Mouse (Mus musculus): ENCODE measurements at regions not wholly inside any gene's neighbourhood (a gene's known extent, or its start where the extent isn't known, plus 50 kb on each side); places are given as distances from the start of the nearest gene placed in this dataset.
"Not testable (repeated sequence)": the region's sequence is repeated elsewhere in the genome, so short reads cannot be mapped to it uniquely, and the experiment has no call there.

DNA sequence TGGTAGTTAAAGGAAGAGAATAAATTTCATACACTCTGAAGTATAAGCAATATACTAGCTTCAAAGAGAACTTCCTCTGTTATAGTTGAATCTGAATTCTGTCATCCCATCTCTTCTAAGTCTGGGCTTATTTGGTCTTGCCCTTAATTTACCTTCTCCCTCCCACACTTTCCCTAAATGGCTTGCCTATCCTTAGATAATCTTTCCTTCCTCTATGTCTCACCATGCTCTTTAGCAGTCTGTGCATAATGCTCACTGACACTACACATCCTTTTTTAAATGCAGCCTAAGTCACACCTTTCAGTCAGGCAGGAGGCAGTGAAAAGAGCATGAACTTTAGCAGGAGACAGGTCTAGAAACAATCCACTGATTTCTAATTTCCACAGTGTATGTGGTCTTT, 1585.5 kb downstream of the Kcnt2 start:
- TF ChIP-seq EP300 (IDR thresholded peaks at IDR 0.05; ENCODE audit: insufficient read depth, low read depth, low read length) (no peak), POLR2A (IDR thresholded peaks at IDR 0.05; ENCODE audit: insufficient read depth, low read depth, low read length) (no peak), CTCF (IDR thresholded peaks at IDR 0.05) (no peak)
- Histone ChIP-seq H3K79me2 (replicated peaks; ENCODE audit: control insufficient read depth, insufficient read depth, low read length) (no peaks in the 10 kb centered on the region), H3K9ac (ENCODE audit: low read depth, low read length) (no peak overlapping the region), H3K27me3 (ENCODE audit: control insufficient read depth, insufficient read depth, low read length) (no peaks in the 10 kb centered on the region), H3K27ac (no peak overlapping the region), H3K4me3 (no peak overlapping the region), H3K4me1 (ENCODE audit: control insufficient read depth, insufficient read depth, low read length) (no peaks in the 10 kb centered on the region), H3K36me3 (ENCODE audit: control insufficient read depth, insufficient read depth, low read length) (no peaks in the 10 kb centered on the region)
- intact Hi-C loops (cut with DNase I) = no loop called here
- DNase-seq = no peak

DNA sequence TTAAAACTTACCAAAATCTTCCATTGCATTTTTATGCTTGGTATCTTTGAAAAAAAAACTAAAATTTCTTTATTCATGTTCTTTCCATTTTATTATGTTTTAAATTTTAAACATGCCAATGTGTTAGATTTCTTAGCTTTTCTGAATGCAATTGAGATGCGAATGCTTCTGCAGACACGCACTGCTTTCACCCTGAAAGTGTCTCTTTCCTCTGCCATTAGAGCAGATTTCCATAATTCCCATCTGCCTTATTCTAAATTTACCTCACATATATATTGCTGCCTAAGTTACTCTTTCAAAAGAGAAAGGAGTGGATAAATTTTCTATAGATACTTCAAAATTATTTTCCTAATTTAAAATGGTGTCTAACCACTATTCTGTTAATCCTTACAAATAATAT, 1596.6 kb downstream of the Kcnt2 start:
- H3K4me3 ChIP-seq = no peak overlapping the region
- H3K9ac ChIP-seq (ENCODE audit: low read depth, low read length) = no peak overlapping the region
- 88% methylated on average over 2 of the region's 2 CpGs for WGBS
- intact Hi-C loops (cut with DNase I) = no loop called here
- H3K36me3 ChIP-seq (ENCODE audit: control insufficient read depth, insufficient read depth, low read length) = no peaks in the 10 kb centered on the region
- H3K27me3 ChIP-seq (ENCODE audit: control insufficient read depth, insufficient read depth, low read length) = no peaks in the 10 kb centered on the region
- H3K79me2 ChIP-seq (replicated peaks; ENCODE audit: control insufficient read depth, insufficient read depth, low read length) = no peaks in the 10 kb centered on the region
- DNase-seq = no peak
- no peak overlapping the region for H3K27ac ChIP-seq
- TF ChIP-seq POLR2A (IDR thresholded peaks at IDR 0.05; ENCODE audit: insufficient read depth, low read depth, low read length) = no peak
- no peak for TF ChIP-seq CTCF (IDR thresholded peaks at IDR 0.05)
- no peak for TF ChIP-seq EP300 (IDR thresholded peaks at IDR 0.05; ENCODE audit: insufficient read depth, low read depth, low read length)
- H3K4me1 ChIP-seq (ENCODE audit: control insufficient read depth, insufficient read depth, low read length) = no peaks in the 10 kb centered on the region

GRCm38 (mm10) chr1:141853841-141854240, 1607.9 kb downstream of the Kcnt2 start:
- WGBS = 39% methylated on average over 1 of the region's 1 CpGs
- H3K79me2 ChIP-seq (replicated peaks; ENCODE audit: control insufficient read depth, insufficient read depth, low read length); H3K4me1 ChIP-seq (ENCODE audit: control insufficient read depth, insufficient read depth, low read length); H3K27ac ChIP-seq; H3K36me3 ChIP-seq (ENCODE audit: control insufficient read depth, insufficient read depth, low read length); intact Hi-C loops (cut with DNase I); H3K9ac ChIP-seq (ENCODE audit: low read depth, low read length); DNase-seq; H3K4me3 ChIP-seq; H3K27me3 ChIP-seq (ENCODE audit: control insufficient read depth, insufficient read depth, low read length): not testable (repeated sequence)

DNA sequence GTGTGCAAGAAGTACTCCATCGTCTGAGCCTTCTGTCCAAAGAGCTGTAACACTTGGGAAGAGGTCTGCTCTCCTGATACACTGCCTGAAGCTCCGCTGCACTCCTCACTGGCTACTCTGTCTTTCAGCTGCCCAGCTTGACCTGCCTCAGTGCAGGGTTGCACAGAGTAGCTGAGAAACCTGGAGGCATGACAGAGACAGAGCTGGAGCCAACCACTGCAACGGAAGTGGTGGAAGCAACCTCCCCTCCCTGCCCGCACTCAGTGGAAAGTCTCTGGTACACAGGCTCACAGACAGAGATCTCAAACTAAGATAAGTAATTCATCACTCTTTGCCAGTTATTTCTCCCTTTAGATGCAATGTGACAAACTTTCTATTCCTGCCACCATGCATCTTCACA, 1638.4 kb downstream of the Kcnt2 start:
- Histone ChIP-seq H3K27ac (no peak overlapping the region), H3K36me3 (ENCODE audit: control insufficient read depth, insufficient read depth, low read length) (no peaks in the 10 kb centered on the region), H3K27me3 (ENCODE audit: control insufficient read depth, insufficient read depth, low read length) (no peaks in the 10 kb centered on the region), H3K4me1 (ENCODE audit: control insufficient read depth, insufficient read depth, low read length) (no peaks in the 10 kb centered on the region), H3K79me2 (replicated peaks; ENCODE audit: control insufficient read depth, insufficient read depth, low read length) (no peaks in the 10 kb centered on the region), H3K4me3 (no peak overlapping the region), H3K9ac (ENCODE audit: low read depth, low read length) (no peak overlapping the region)
- WGBS = 66% methylated on average over 4 of the region's 4 CpGs
- intact Hi-C loops (cut with DNase I) = no loop called here
- TF ChIP-seq CTCF (IDR thresholded peaks at IDR 0.05) = no peak
- TF ChIP-seq EP300 (IDR thresholded peaks at IDR 0.05; ENCODE audit: insufficient read depth, low read depth, low read length) = no peak
- no peak for TF ChIP-seq POLR2A (IDR thresholded peaks at IDR 0.05; ENCODE audit: insufficient read depth, low read depth, low read length)
- DNase-seq = no peak

DNA sequence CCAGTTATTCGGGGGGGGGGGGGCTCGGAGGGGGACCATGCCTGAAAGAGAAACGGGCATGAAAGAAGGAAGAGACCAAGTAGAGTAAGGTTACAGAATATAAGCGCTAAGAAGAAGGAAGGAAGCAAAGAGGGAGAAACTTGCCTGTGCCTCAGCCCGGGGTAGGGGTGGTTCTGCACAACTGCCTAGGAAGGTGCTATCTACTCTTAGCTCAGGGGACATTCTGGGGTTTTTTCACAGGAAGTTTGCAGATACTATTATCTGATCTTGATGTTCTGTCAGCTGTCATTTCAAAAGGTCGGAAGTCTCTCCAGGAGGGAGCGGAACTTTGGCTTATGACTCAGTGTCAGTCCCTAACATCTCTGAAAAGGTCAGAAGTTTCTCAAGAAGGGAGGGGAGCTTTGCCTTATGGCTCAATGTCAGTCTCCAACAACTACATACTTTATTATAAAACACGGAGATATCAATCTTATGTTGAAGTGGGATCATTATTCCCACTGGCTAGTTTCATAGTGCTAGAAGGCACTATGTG, 1652.0 kb downstream of the Kcnt2 start:
- DNase-seq = no peak
- no peaks in the 10 kb centered on the region for H3K4me1 ChIP-seq (ENCODE audit: control insufficient read depth, insufficient read depth, low read length)
- no peaks in the 10 kb centered on the region for H3K79me2 ChIP-seq (replicated peaks; ENCODE audit: control insufficient read depth, insufficient read depth, low read length)
- no peaks in the 10 kb centered on the region for H3K36me3 ChIP-seq (ENCODE audit: control insufficient read depth, insufficient read depth, low read length)
- H3K9ac ChIP-seq (ENCODE audit: low read depth, low read length) = no peak overlapping the region
- intact Hi-C loops (cut with DNase I) = no loop called here
- no peaks in the 10 kb centered on the region for H3K27me3 ChIP-seq (ENCODE audit: control insufficient read depth, insufficient read depth, low read length)
- no peak overlapping the region for H3K27ac ChIP-seq
- 62% methylated on average over 8 of the region's 8 CpGs for WGBS
- TF ChIP-seq POLR2A (IDR thresholded peaks at IDR 0.05; ENCODE audit: insufficient read depth, low read depth, low read length) (no peak), CTCF (IDR thresholded peaks at IDR 0.05) (no peak), EP300 (IDR thresholded peaks at IDR 0.05; ENCODE audit: insufficient read depth, low read depth, low read length) (no peak)
- no peak overlapping the region for H3K4me3 ChIP-seq

DNA sequence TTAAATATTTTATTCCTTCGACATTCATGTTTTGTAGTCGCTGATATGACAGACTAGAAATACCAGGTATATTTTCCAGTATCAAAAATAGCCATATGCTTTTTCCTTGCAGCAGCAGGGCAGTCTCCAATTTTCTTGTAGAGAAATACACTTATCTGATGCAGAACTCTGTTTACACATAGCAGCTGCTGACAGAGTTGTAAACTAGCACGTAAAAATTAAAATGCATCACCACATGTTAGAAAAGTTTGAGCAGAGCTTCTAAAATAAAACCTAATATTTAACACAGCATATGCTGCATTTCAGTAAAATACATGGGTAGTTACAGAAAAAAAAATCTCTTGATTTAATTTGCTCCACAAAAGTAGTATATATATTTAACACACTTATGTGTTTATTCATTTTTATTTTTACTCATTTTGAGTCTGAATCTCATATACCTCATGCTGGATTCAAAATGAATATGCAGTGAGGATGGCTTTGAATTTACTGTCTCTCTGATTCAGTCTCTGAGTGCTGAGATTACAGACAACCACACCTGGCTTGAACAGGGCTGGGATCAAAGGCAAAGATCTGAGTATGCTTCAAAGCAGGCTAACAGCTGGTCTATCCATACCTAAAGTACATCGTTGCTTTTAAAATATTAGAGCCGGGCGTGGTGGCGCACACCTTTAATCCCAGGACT, 1665.9 kb downstream of the Kcnt2 start:
- Histone ChIP-seq H3K27me3 (ENCODE audit: control insufficient read depth, insufficient read depth, low read length) (no peaks in the 10 kb centered on the region), H3K4me1 (ENCODE audit: control insufficient read depth, insufficient read depth, low read length) (no peaks in the 10 kb centered on the region), H3K27ac (no peak overlapping the region), H3K4me3 (no peak overlapping the region), H3K9ac (ENCODE audit: low read depth, low read length) (no peak overlapping the region), H3K79me2 (replicated peaks; ENCODE audit: control insufficient read depth, insufficient read depth, low read length) (no peaks in the 10 kb centered on the region), H3K36me3 (ENCODE audit: control insufficient read depth, insufficient read depth, low read length) (no peaks in the 10 kb centered on the region)
- intact Hi-C loops (cut with DNase I) = no loop called here
- DNase-seq = no peak
- WGBS = 81% methylated on average over 7 of the region's 7 CpGs
- TF ChIP-seq POLR2A (IDR thresholded peaks at IDR 0.05; ENCODE audit: insufficient read depth, low read depth, low read length) (no peak), EP300 (IDR thresholded peaks at IDR 0.05; ENCODE audit: insufficient read depth, low read depth, low read length) (no peak), CTCF (IDR thresholded peaks at IDR 0.05) (no peak)
